Mouse (Mus musculus): ENCODE data around the gene Slc7a15. TPM values are rescaled to one million over a fixed set of nuclear protein-coding genes. Genes with fewer than 3 reads are reported as not detected.

Slc7a15 gene
- total and polyA plus RNA-seq, 2 experiments from 2014 or later = not detected

GRCm38 (mm10) chr12:8556189-8556588, 42.7 kb downstream of the Slc7a15 start:
- no peak overlapping the region for H3K27ac ChIP-seq (ENCODE audit: low read depth, low read length)
- H3K4me1 ChIP-seq (ENCODE audit: insufficient read depth) = no peaks in the 10 kb centered on the region
- no peak for TF ChIP-seq CTCF (IDR thresholded peaks at IDR 0.05; ENCODE audit: low read depth)
- H3K4me2 ChIP-seq (ENCODE audit: low read depth) = no peak overlapping the region
- no peak for ATAC-seq
- H3K36me3 ChIP-seq (ENCODE audit: insufficient read depth) = no peaks in the 10 kb centered on the region
- H3K9ac ChIP-seq = no peak overlapping the region
- no peaks in the 10 kb centered on the region for H3K27me3 ChIP-seq (ENCODE audit: insufficient read depth, low read length)
- no peaks in the 10 kb centered on the region for H3K9me3 ChIP-seq (ENCODE audit: low read length)
- no peak for DNase-seq
- no peak overlapping the region for H3K4me3 ChIP-seq (ENCODE audit: low read depth, low read length)

- no peaks in the 10 kb centered on the region for H3K4me1 ChIP-seq (ENCODE audit: insufficient read depth)
- H3K9ac ChIP-seq = no peak overlapping the region
- no peak for TF ChIP-seq CTCF (IDR thresholded peaks at IDR 0.05; ENCODE audit: low read depth)
- DNase-seq = no peak
- H3K4me2 ChIP-seq (ENCODE audit: low read depth) = no peak overlapping the region
- no peak for ATAC-seq
- no peaks in the 10 kb centered on the region for H3K9me3 ChIP-seq (ENCODE audit: low read length)
- H3K27me3 ChIP-seq (ENCODE audit: insufficient read depth, low read length) = no peaks in the 10 kb centered on the region
- no peak overlapping the region for H3K4me3 ChIP-seq (ENCODE audit: low read depth, low read length)
- no peaks in the 10 kb centered on the region for H3K36me3 ChIP-seq (ENCODE audit: insufficient read depth)
- H3K27ac ChIP-seq (ENCODE audit: low read depth, low read length) = no peak overlapping the region
These were observed 43.4 kb downstream of the Slc7a15 start for GRCm38 (mm10) chr12:8555419-8555818.

- Histone ChIP-seq H3K4me2 (ENCODE audit: low read depth) (no peak overlapping the region), H3K9ac (no peak overlapping the region), H3K9me3 (ENCODE audit: low read length) (no peaks in the 10 kb centered on the region), H3K4me3 (ENCODE audit: low read depth, low read length) (no peak overlapping the region), H3K4me1 (ENCODE audit: insufficient read depth) (no peaks in the 10 kb centered on the region), H3K27ac (ENCODE audit: low read depth, low read length) (no peak overlapping the region), H3K27me3 (ENCODE audit: insufficient read depth, low read length) (no peaks in the 10 kb centered on the region), H3K36me3 (ENCODE audit: insufficient read depth) (no peaks in the 10 kb centered on the region)
- TF ChIP-seq CTCF (IDR thresholded peaks at IDR 0.05; ENCODE audit: low read depth) = peak; percentile 98
- 21% methylated on average over 11 of the region's 11 CpGs for WGBS
- peak; percentile 82 for ATAC-seq
- peak; percentile 81 for DNase-seq
These were observed 51.5 kb downstream of the Slc7a15 start for GRCm38 (mm10) chr12:8547357-8547756.

GRCm38 (mm10) chr12:8546801-8547200, 52.1 kb downstream of the Slc7a15 start:
- ATAC-seq = no peak
- no peak overlapping the region for H3K4me3 ChIP-seq (ENCODE audit: low read depth, low read length)
- WGBS = 94% methylated on average over 6 of the region's 6 CpGs
- no peak for TF ChIP-seq CTCF (IDR thresholded peaks at IDR 0.05; ENCODE audit: low read depth)
- no peaks in the 10 kb centered on the region for H3K9me3 ChIP-seq (ENCODE audit: low read length)
- no peak for DNase-seq
- H3K27me3 ChIP-seq (ENCODE audit: insufficient read depth, low read length) = no peaks in the 10 kb centered on the region
- H3K9ac ChIP-seq = no peak overlapping the region
- no peaks in the 10 kb centered on the region for H3K4me1 ChIP-seq (ENCODE audit: insufficient read depth)
- H3K4me2 ChIP-seq (ENCODE audit: low read depth) = no peak overlapping the region
- no peaks in the 10 kb centered on the region for H3K36me3 ChIP-seq (ENCODE audit: insufficient read depth)
- H3K27ac ChIP-seq (ENCODE audit: low read depth, low read length) = no peak overlapping the region

GRCm38 (mm10) chr12:8545066-8545610, 53.7 kb downstream of the Slc7a15 start:
- no peak for DNase-seq
- Histone ChIP-seq H3K27ac (ENCODE audit: low read depth, low read length) (no peak overlapping the region), H3K4me1 (ENCODE audit: insufficient read depth) (no peaks in the 10 kb centered on the region), H3K27me3 (ENCODE audit: insufficient read depth, low read length) (no peaks in the 10 kb centered on the region), H3K9ac (no peak overlapping the region), H3K9me3 (ENCODE audit: low read length) (no peaks in the 10 kb centered on the region), H3K36me3 (ENCODE audit: insufficient read depth) (no peaks in the 10 kb centered on the region), H3K4me2 (ENCODE audit: low read depth) (no peak overlapping the region), H3K4me3 (ENCODE audit: low read depth, low read length) (no peak overlapping the region)
- no peak for TF ChIP-seq CTCF (IDR thresholded peaks at IDR 0.05; ENCODE audit: low read depth)
- 82% methylated on average over 5 of the region's 5 CpGs for WGBS
- no peak for ATAC-seq

- Histone ChIP-seq H3K27ac (ENCODE audit: low read depth, low read length) (no peak overlapping the region), H3K4me3 (ENCODE audit: low read depth, low read length) (no peak overlapping the region), H3K27me3 (ENCODE audit: insufficient read depth, low read length) (no peaks in the 10 kb centered on the region), H3K9me3 (ENCODE audit: low read length) (no peaks in the 10 kb centered on the region), H3K9ac (no peak overlapping the region), H3K4me1 (ENCODE audit: insufficient read depth) (no peaks in the 10 kb centered on the region), H3K36me3 (ENCODE audit: insufficient read depth) (no peaks in the 10 kb centered on the region), H3K4me2 (ENCODE audit: low read depth) (no peak overlapping the region)
- 76% methylated on average over 4 of the region's 4 CpGs for WGBS
- DNase-seq (no peak), ATAC-seq (no peak)
- TF ChIP-seq CTCF (IDR thresholded peaks at IDR 0.05; ENCODE audit: low read depth) = no peak
These were observed 56.5 kb downstream of the Slc7a15 start for GRCm38 (mm10) chr12:8542371-8542770.

- Histone ChIP-seq H3K4me1 (ENCODE audit: insufficient read depth) (no peaks in the 10 kb centered on the region), H3K4me2 (ENCODE audit: low read depth) (no peak overlapping the region), H3K9me3 (ENCODE audit: low read length) (no peaks in the 10 kb centered on the region), H3K36me3 (ENCODE audit: insufficient read depth) (no peaks in the 10 kb centered on the region), H3K27me3 (ENCODE audit: insufficient read depth, low read length) (no peaks in the 10 kb centered on the region), H3K27ac (ENCODE audit: low read depth, low read length) (no peak overlapping the region), H3K9ac (no peak overlapping the region), H3K4me3 (ENCODE audit: low read depth, low read length) (no peak overlapping the region)
- no peak for ATAC-seq
- no peak for DNase-seq
- TF ChIP-seq CTCF (IDR thresholded peaks at IDR 0.05; ENCODE audit: low read depth) = no peak
- WGBS = 86% methylated on average over 13 of the region's 13 CpGs
These were observed 59.4 kb downstream of the Slc7a15 start for GRCm38 (mm10) chr12:8539471-8539870.
